ENCODE assay signal across 14 mouse cellular contexts in the genomic region with DNA sequence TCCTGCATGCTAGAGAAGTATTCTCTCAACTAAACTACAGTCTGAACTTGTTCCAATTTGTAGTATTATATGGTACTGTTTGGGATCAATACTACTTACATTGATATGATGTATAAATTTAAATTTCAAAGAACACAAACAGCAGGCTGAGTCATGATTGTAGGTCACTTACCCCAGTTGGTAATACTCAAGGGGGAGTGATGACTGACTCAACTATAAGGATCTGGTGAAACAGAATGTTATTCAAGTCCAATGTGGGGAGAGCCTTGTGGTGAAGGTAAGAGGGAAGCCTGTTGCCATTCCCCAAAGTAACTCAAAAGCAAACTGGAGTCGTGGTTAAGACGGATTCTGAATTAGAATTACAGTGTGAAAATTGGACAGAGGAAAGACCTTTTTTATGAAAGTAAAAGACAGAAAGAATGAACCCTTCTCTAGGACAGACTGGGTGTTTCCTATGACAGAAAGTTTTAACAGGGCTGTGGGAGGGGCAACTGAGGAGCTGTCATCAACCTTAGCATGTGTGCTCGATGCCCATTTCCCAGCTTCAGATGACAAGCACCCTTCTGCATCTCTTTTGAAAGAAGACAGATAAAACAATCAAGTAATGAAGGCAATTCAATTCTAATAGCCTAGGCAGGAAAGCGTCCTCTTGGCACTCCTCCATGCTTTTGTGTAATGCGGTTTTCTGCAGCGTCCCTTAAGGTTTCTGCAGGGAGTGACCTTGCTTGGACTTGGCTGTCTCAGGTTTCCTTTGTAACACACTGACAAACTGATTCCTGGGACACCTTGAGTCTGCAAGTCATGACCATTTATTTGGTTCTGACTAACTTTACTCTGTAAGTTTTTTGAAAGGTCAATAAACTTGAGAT. TPM values are rescaled to one million over a fixed set of nuclear protein-coding genes. Genes with fewer than 3 reads are reported as not detected.
DNase-seq lines count a peak whose midpoint lies in the region; ATAC-seq and TF ChIP-seq lines count a peak whose summit lies in the region.
"Had no signal": no experiment of that assay in that cellular context is flagged by ENCODE, and none has a peak within 500 bp of the region (broad histone marks: within the 10 kb centered on the region; RNA-seq: fewer than 3 reads in every experiment).

No protein-coding gene starts in this region.

- H3K4me3 ChIP-seq in heart, adult 2 months, result no peak overlapping the region
- H3K4me3 ChIP-seq in heart, embryonic 10.5 days, result no peak overlapping the region
- no peak overlapping the region for H3K4me3 ChIP-seq in heart, embryonic 16.5 days (ENCODE audit: low read length)
- no peak overlapping the region for H3K4me3 ChIP-seq in liver, embryonic 11.5 days (ENCODE audit: low read depth, low read length)
- H3K4me3 ChIP-seq: midbrain, embryonic 12.5 days; neural tube, embryonic 13.5 days had no signal

- no peaks in the 10 kb centered on the region for H3K9me3 ChIP-seq in heart, embryonic 10.5 days
- 0 out of 2 replicates have a peak, but pooled peaks cover 4% of the 10 kb centered on the region for H3K9me3 ChIP-seq in heart, embryonic 16.5 days (replicated peaks; ENCODE audit: control insufficient read depth, low read length)
- H3K9me3 ChIP-seq in liver, embryonic 11.5 days (ENCODE audit: control insufficient read depth, low read length), result no peaks in the 10 kb centered on the region
- H3K9me3 ChIP-seq: midbrain, embryonic 12.5 days; neural tube, embryonic 13.5 days had no signal

- no peak for TF ChIP-seq EP300 in heart, adult 2 months (IDR thresholded peaks at IDR 0.05; ENCODE audit: insufficient read depth, low read depth, low read length)

- no peaks in the 10 kb centered on the region for H3K27me3 ChIP-seq in heart, adult 2 months (ENCODE audit: control insufficient read depth, insufficient read depth, low read length)
- H3K27me3 ChIP-seq in heart, embryonic 10.5 days (ENCODE audit: insufficient read depth, poor library complexity, severe bottlenecking), result no peaks in the 10 kb centered on the region
- no peaks in the 10 kb centered on the region for H3K27me3 ChIP-seq in heart, embryonic 16.5 days (ENCODE audit: control insufficient read depth, insufficient read depth, low read length)
- no peaks in the 10 kb centered on the region for H3K27me3 ChIP-seq in liver, embryonic 11.5 days (replicated peaks; ENCODE audit: control insufficient read depth, insufficient read depth, low read length)
- H3K27me3 ChIP-seq: CH12.LX; midbrain, embryonic 12.5 days; neural tube, embryonic 13.5 days had no signal

- 31% methylated on average over 6 of the region's 6 CpGs for WGBS in heart, adult 2 months
- 63% methylated on average over 6 of the region's 6 CpGs for WGBS in heart, embryonic 10.5 days
- WGBS in heart, embryonic 16.5 days, result 36% methylated on average over 6 of the region's 6 CpGs
- 75% methylated on average over 6 of the region's 6 CpGs for WGBS in liver, embryonic 11.5 days

- no peak overlapping the region; the same call in 1 of the 2 replicates for H3K27ac ChIP-seq in heart, adult 2 months
- no peak overlapping the region for H3K27ac ChIP-seq in heart, embryonic 10.5 days
- H3K27ac ChIP-seq in heart, embryonic 16.5 days (ENCODE audit: low read length), result peak overlapping the region; percentile 26
- no peak overlapping the region for H3K27ac ChIP-seq in liver, embryonic 11.5 days (ENCODE audit: low read depth, low read length)
- H3K27ac ChIP-seq: midbrain, embryonic 12.5 days; neural tube, embryonic 13.5 days had no signal

- no peak overlapping the region for H3K4me2 ChIP-seq in heart, embryonic 16.5 days (ENCODE audit: low read depth, low read length)
- H3K4me2 ChIP-seq in liver, embryonic 11.5 days, result no peak overlapping the region
- H3K4me2 ChIP-seq: midbrain, embryonic 12.5 days; neural tube, embryonic 13.5 days had no signal

- H3K9ac ChIP-seq in heart, adult 2 months (ENCODE audit: low read depth, low read length), result no peak overlapping the region
- H3K9ac ChIP-seq in heart, embryonic 16.5 days (ENCODE audit: low read length), result no peak overlapping the region
- no peak overlapping the region for H3K9ac ChIP-seq in liver, embryonic 11.5 days (ENCODE audit: low read depth, low read length)
- H3K9ac ChIP-seq: midbrain, embryonic 12.5 days; neural tube, embryonic 13.5 days had no signal

- peaks cover 9% of the 10 kb centered on the region for H3K4me1 ChIP-seq in heart, adult 2 months (ENCODE audit: control insufficient read depth, insufficient read depth, low read length)
- H3K4me1 ChIP-seq in heart, embryonic 10.5 days, result peaks cover 18% of the 10 kb centered on the region
- peaks cover 17% of the 10 kb centered on the region for H3K4me1 ChIP-seq in heart, embryonic 16.5 days (ENCODE audit: control insufficient read depth, insufficient read depth, low read length)
- no peaks in the 10 kb centered on the region; the same call in none of the 2 replicates for H3K4me1 ChIP-seq in liver, embryonic 11.5 days (replicated peaks; ENCODE audit: control insufficient read depth, insufficient read depth, low read length)
- H3K4me1 ChIP-seq: midbrain, embryonic 12.5 days; neural tube, embryonic 13.5 days had no signal

- intact Hi-C loops in heart, adult 2 months (cut with DNase I), result no loop called here
- intact Hi-C loops in left cerebral cortex, postnatal 36 days (cut with DNase I), result no loop called here

- peak; percentile 39 for TF ChIP-seq CTCF in heart, adult 2 months (IDR thresholded peaks at IDR 0.05)

- no peak for ATAC-seq in heart, embryonic 16.5 days (replicated peaks; ENCODE audit: extremely low read depth, insufficient read depth, low FRiP score)
- ATAC-seq in liver, embryonic 11.5 days (replicated peaks; ENCODE audit: low FRiP score), result no peak
- ATAC-seq: inflammation-experienced regulatory T-cells, adult 6 months had no signal

- H3K36me3 ChIP-seq in heart, adult 2 months (ENCODE audit: control insufficient read depth, insufficient read depth, low read length), result peaks cover 11% of the 10 kb centered on the region; the same call in 1 of the 2 replicates
- peaks cover 4% of the 10 kb centered on the region; the same call in 1 of the 2 replicates for H3K36me3 ChIP-seq in heart, embryonic 10.5 days
- H3K36me3 ChIP-seq in heart, embryonic 16.5 days (ENCODE audit: control insufficient read depth, insufficient read depth), result peaks cover 7% of the 10 kb centered on the region
- no peaks in the 10 kb centered on the region for H3K36me3 ChIP-seq in liver, embryonic 11.5 days (ENCODE audit: control insufficient read depth, insufficient read depth, low read length)
- H3K36me3 ChIP-seq: midbrain, embryonic 12.5 days; neural tube, embryonic 13.5 days had no signal

- peak in 1 of 2 experiments; percentile 59 for DNase-seq in heart, adult 2 months
- DNase-seq in heart, embryonic 10.5 days (ENCODE audit: low spot score), result no peak
- DNase-seq in 3134 (ENCODE audit: extremely low read depth, insufficient read length, low spot score), result peak; percentile 39
- DNase-seq in adrenal gland, adult 2 months, result peak; percentile 78
- DNase-seq in liver, embryonic 11.5 days (ENCODE audit: low spot score), result no peak
- no peak for DNase-seq in spleen, adult 18-20 months
- DNase-seq in left cerebral cortex, postnatal 36 days (ENCODE audit: low spot score in 2 of 2), result no peak
- DNase-seq: layer of hippocampus, postnatal 36 days; thymus, postnatal 36 days had no signal

- no peak for TF ChIP-seq POLR2A in heart, adult 2 months (IDR thresholded peaks at IDR 0.05; ENCODE audit: insufficient read depth, low read depth, low read length)

- no peaks in the 10 kb centered on the region for H3K79me2 ChIP-seq in heart, adult 2 months (replicated peaks; ENCODE audit: control insufficient read depth, insufficient read depth, low read length)

RNA-seq across cellular contexts. Expression of a gene that starts 7.5 kb away (rescaled TPM):
- 1 to 10 TPM; 6.6 to 9.8 TPM for total RNA-seq in heart, adult 2 months (2021)
- polyA plus RNA-seq in heart, adult 2 months (2012; rRNA removed), result 8.3 and 10.6 TPM in 2 replicates
- polyA plus RNA-seq in heart, embryonic 10.5 days (2016; fragmentation: Nextera tagmentation; extraction: Ambion mirVana), result 1.8 and 2.4 TPM in 2 replicates
- 10 to 100 TPM; 13.3 to 21.2 TPM for total RNA-seq in adrenal gland, adult 2 months (2021)
- polyA plus RNA-seq in adrenal gland, adult 2 months (2012; rRNA removed), result 17.2 and 18.3 TPM in 2 replicates
- 1.9 and 2.2 TPM in 2 replicates for polyA plus RNA-seq in heart, embryonic 16.5 days (2015; fragmentation: Nextera tagmentation; extraction: Ambion mirVana)
- polyA plus RNA-seq in liver, embryonic 11.5 days (2014; fragmentation: Nextera tagmentation; extraction: Ambion mirVana), result 3.4 and 3.9 TPM in 2 replicates
- total RNA-seq in left cerebral cortex, postnatal 36 days (2021), result 10 to 100 TPM; 24.3 to 24.4 TPM

Comparison
In these comparisons a context has a peak if more than half of its experiments do, and no peak if none do; other contexts are left out.
1. DNase-seq: peak in 3134 (single experiment) and adrenal gland, adult 2 months (single experiment); none in heart, embryonic 10.5 days (single experiment), liver, embryonic 11.5 days (single experiment), spleen, adult 18-20 months (0 of 2) and left cerebral cortex, postnatal 36 days (0 of 2).